Mouse (Mus musculus): Measurements from ENCODE around the gene Tnfrsf13c. TPM values are rescaled to one million over a fixed set of nuclear protein-coding genes. Genes with fewer than 3 reads are reported as not detected.

The Tnfrsf13c gene
- polyA plus RNA-seq (2012; rRNA removed; ENCODE audit: low replicate concordance): 1.4 and 7.1 TPM in 2 replicates

GRCm38 (mm10) chr15:82223657-82224601 lies at the start of gene Tnfrsf13c:
Gene Tnfrsf13c (minus strand): TSS chr15:82224369.

DNA sequence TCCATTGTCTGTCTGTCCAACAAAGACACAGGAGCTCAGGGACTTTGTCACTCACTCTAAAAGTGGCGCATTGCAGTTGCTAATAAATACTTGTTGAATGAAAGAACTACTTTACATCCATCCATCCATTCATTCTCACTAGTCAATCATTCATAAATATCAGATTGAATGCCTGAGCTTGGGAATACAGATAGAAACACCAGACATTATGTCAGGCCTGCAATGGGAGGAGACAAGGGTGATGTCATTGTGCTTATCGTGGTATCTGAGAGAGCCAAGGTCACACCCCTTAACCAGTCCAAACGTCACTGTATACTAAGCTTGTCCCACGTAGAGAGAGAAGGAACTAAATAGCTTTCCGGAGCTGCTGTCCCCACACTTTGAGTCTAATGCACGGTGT lies 27.9 kb upstream of the Tnfrsf13c start, which contains the start of gene 1500009C09Rik:
1500009C09Rik (plus strand) TSS at position 301 of the 400 bp plus-strand sequence.

DNA sequence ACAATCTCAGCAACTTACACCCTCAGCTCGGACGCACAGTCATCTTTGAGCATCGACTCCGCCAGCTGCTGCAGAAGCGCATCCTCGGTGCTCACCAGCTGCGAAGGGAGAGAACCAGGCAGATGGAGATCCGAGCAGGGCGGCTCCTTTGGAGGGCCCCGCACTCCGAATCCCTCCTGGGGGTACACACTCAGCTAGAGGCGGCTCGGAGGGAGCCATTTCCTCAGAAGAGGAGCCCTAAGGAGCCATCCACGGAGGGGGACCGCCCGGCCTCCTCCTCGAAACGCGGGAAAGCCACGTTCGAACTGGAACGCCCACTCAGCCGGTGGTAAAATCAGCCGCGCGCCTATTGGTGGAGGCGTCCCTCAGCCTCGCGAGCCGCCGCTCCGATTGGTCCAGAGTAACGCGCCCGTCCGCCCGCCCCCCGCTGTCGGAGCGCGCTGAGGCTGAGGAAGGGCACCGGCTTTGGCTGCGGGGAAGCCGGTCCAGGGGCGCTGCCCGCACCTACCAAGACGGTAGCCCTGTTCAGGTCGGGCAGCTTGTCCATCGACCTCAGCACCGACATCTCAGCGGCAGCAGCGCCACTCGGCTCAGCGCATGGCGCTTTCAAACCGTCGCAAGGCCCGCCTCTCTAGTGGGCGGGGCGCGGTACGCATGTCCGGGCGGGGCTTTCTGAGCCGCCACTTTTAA lies 20.1 kb upstream of the Tnfrsf13c start, which contains the start of gene Cenpm:
Cenpm (minus strand) TSS at position 634 of the 690 bp plus-strand sequence.

GRCm38 (mm10) chr15:82212752-82213063 lies 11.5 kb downstream of the Tnfrsf13c start, which contains the start of gene Shisa8:
Gene Shisa8 (minus strand): TSS chr15:82212815.

Other genes with a start within 250 kb of the Tnfrsf13c start
- not detected in 2 replicates for gene 1700029P11Rik, start 243.8 kb downstream of the Tnfrsf13c start, polyA plus RNA-seq (2012; rRNA removed; ENCODE audit: low replicate concordance)
- 5.2 and 8.3 TPM in 2 replicates for gene Xrcc6, start 236.5 kb downstream of the Tnfrsf13c start, polyA plus RNA-seq (2012; rRNA removed; ENCODE audit: low replicate concordance)
- gene Desi1, start 190.5 kb downstream of the Tnfrsf13c start, polyA plus RNA-seq (2012; rRNA removed; ENCODE audit: low replicate concordance): 40.6 and 43.7 TPM in 2 replicates
- gene Snu13, start 176.8 kb downstream of the Tnfrsf13c start, polyA plus RNA-seq (2012; rRNA removed; ENCODE audit: low replicate concordance): 21.0 and 49.7 TPM in 2 replicates
- gene 4930407I10Rik, start 165.2 kb downstream of the Tnfrsf13c start, polyA plus RNA-seq (2012; rRNA removed; ENCODE audit: low replicate concordance): not detected in 2 replicates
- 0.07 TPM in 1 of 2 replicates, not detected in the other for gene Mei1, start 154.4 kb downstream of the Tnfrsf13c start, polyA plus RNA-seq (2012; rRNA removed; ENCODE audit: low replicate concordance)
- 6.0 and 14.3 TPM in 2 replicates for gene Ccdc134, start 96.4 kb downstream of the Tnfrsf13c start, polyA plus RNA-seq (2012; rRNA removed; ENCODE audit: low replicate concordance)
- gene Srebf2, start 77.2 kb downstream of the Tnfrsf13c start, polyA plus RNA-seq (2012; rRNA removed; ENCODE audit: low replicate concordance): 145 and 243 TPM in 2 replicates
- gene Shisa8, start 11.6 kb downstream of the Tnfrsf13c start, polyA plus RNA-seq (2012; rRNA removed; ENCODE audit: low replicate concordance): 0.23 and 2.7 TPM in 2 replicates
- 11.1 and 14.1 TPM in 2 replicates for gene Cenpm, start 20.4 kb upstream of the Tnfrsf13c start, polyA plus RNA-seq (2012; rRNA removed; ENCODE audit: low replicate concordance)
- 0.14 and 0.22 TPM in 2 replicates for gene 1500009C09Rik, start 28.0 kb upstream of the Tnfrsf13c start, polyA plus RNA-seq (2012; rRNA removed; ENCODE audit: low replicate concordance)
- 0.14 and 0.89 TPM in 2 replicates for gene Sept3, start 50.5 kb upstream of the Tnfrsf13c start, polyA plus RNA-seq (2012; rRNA removed; ENCODE audit: low replicate concordance)
- gene Wbp2nl, start 74.6 kb upstream of the Tnfrsf13c start, polyA plus RNA-seq (2012; rRNA removed; ENCODE audit: low replicate concordance): not detected in 2 replicates
- 167 and 184 TPM in 2 replicates for gene Naga, start 114.6 kb upstream of the Tnfrsf13c start, polyA plus RNA-seq (2012; rRNA removed; ENCODE audit: low replicate concordance)
- gene Pheta2, start 114.6 kb upstream of the Tnfrsf13c start, polyA plus RNA-seq (2012; rRNA removed; ENCODE audit: low replicate concordance): 0.23 and 0.47 TPM in 2 replicates
- 197 and 404 TPM in 2 replicates for gene Smdt1, start 114.6 kb upstream of the Tnfrsf13c start, polyA plus RNA-seq (2012; rRNA removed; ENCODE audit: low replicate concordance)
- 166 and 221 TPM in 2 replicates for gene Ndufa6, start 130.0 kb upstream of the Tnfrsf13c start, polyA plus RNA-seq (2012; rRNA removed; ENCODE audit: low replicate concordance)
- 39.8 and 90.5 TPM in 2 replicates for gene Cyp2d22, start 155.9 kb upstream of the Tnfrsf13c start, polyA plus RNA-seq (2012; rRNA removed; ENCODE audit: low replicate concordance)
- not detected in 2 replicates for gene Cyp2d11, start 169.7 kb upstream of the Tnfrsf13c start, polyA plus RNA-seq (2012; rRNA removed; ENCODE audit: low replicate concordance)
- 3.5 TPM in 1 of 2 replicates, not detected in the other for gene Cyp2d10, start 182.8 kb upstream of the Tnfrsf13c start, polyA plus RNA-seq (2012; rRNA removed; ENCODE audit: low replicate concordance)
- 0.82 TPM in 1 of 2 replicates, not detected in the other for gene Cyp2d9, start 209.1 kb upstream of the Tnfrsf13c start, polyA plus RNA-seq (2012; rRNA removed; ENCODE audit: low replicate concordance)

All from duodenum, adult 2 months (tissue).